Mouse (Mus musculus): Measurements from ENCODE around the gene Dpp8.

Dpp8 gene

DNA sequence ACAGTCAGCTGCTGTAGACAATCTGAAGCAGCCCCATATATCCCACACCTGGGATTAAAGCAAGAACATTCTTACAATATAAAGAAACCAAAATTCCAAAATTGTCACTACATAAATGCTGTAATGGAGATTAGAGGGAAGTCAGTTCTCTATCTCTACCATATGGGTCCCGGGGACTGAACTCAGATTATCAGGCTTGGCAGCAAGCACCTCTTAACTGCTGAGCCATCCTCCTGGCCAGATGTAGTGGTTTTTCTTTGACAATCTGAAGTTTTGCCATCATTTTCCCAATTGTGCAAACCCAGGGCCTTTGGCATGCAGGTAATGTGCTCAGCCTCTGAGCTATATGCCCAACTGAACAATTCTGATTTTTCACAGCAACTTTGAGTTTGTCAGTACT is 53.1 kb downstream of the Dpp8 start:
- no peak for DNase-seq (ENCODE audit: low spot score in 2 of 2)

DNA sequence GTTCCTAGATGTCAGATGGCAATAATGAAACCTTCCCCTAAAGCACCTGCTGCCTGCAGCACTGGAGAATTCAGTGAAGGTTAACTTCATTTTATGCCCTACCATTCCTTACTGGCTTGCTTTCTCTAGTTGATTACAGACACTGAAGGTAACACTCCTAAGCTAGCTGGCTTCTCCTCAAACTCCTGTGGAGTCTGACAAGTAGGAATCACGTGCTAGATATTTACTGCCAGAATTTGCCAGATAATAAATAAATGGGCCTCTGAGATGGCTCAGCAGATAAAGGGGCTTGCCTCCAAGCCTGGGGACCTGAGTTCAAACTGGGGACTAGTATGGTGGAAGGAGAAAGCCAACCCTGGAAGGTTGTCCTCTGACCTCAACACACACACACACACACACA is 54.6 kb downstream of the Dpp8 start:
- DNase-seq (ENCODE audit: low spot score in 2 of 2): no peak

DNA sequence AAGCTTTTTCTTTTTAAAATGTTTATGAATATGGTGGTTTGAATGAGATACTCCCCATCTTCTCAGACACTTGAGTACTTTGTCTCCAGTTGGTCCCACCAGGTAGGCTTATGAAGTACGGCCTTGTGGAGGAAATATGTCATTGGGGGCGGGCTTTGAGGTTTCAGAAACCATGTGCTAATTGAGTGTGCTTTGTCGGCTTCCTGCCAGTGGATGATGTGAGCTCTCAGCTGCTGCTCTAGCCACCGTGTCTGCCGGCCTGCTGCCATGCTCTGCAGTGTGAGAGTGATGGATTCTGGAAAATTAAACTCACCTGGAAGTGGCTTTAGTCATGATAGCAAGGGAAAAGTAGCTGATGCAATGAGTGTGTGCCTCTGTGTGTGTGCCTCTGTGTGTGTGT is 55.3 kb downstream of the Dpp8 start:
- no peak for DNase-seq (ENCODE audit: low spot score in 2 of 2)

DNA sequence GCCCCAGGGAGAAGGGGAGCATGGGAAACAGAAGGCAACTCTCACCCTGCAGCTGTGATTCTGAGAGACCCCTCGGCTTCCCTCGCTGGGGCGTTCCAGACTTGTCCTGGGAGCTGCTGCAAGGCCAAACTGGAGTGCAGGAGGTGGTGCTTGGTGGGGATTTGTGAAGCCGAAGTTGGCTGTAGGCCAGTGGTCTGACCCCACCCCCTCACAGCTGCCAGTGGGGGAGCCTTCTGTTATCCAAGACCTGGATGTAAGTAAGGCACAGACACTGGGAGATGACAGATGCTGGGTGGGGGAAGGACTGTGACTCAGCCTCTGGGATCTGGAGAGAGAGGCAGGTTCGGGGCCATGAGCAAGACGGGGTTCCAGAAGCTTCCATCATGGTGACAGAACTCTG is 62.0 kb downstream of the Dpp8 start:
- peak; percentile 82 to 84 for DNase-seq (ENCODE audit: low spot score in 2 of 2)

DNA sequence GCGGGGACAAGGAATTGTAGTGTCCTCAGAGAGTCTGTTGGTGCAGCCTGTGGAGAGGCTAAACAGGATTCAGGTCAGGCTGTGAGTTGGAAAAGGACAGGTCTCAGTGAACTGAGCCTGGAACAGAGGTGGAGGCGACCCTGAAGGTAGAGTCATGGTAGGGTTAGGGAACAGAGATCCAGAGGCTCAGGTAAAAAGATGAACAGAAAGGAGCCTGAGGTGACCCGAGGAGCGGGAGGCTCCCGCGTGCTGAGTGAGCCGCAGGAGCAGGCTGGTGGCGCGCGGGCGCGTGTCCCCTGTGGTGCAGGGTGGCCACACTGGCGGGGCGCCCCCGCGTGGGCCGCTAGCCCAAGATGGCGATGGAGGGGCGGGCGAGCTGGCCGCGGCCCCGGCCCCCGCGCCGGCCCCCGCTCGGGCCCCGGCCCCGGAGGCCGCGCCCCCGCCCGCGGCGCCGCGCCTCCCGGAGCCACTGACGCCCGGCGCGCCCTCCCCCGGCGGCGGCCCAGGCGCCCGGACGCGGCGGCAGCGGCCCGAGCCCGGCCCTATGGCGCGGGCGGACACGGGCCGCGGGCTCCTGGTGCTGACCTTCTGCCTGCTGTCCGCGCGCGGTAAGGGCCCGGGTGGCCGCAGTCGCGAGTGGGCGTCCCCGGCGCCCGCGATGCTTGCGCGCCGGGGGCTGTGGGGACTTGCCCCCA is 68.9 kb downstream of the Dpp8 start, which contains the start of gene Igdcc4:
Gene Igdcc4, plus strand, starts transcription at position 496 of the 695 bp plus-strand sequence.
- peak in 1 of 2 experiments; percentile 33 for DNase-seq (ENCODE audit: low spot score in 2 of 2)

DNA sequence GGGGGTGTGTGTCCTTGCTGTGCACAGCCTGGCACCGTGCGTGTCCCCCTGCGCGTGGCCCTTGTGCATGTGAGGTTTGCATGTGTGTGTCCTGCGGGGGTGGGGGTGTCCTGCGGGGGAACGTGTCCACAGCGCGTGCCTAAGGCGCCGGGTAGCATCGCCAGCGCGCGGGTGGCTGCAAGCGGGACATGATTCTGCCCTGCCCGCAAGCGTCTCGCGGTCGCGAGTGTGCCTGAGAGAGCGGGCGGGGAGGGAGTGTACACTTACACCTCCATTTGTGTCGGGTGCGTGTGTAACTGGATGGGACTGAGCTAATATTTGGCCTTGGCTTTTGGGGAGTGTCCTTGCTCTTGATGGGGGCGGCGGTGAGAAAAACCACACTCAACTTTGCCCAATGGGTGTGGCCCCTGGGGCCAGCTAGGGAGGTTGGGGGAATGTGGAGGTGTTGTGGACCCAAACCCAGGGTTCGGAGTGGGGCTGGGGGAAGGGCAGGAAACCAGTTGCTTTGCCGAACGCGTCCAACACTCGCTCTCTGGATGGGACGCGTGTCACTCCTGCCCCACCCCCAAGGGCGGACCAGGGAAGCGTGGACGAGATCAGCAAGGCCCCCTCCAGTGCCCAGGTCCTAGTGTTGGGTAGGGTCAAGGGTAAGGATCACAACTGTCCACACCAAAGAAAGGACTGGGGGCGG is 69.6 kb downstream of the Dpp8 start:
- DNase-seq (ENCODE audit: low spot score in 2 of 2): peak; percentile 63 to 71

DNA sequence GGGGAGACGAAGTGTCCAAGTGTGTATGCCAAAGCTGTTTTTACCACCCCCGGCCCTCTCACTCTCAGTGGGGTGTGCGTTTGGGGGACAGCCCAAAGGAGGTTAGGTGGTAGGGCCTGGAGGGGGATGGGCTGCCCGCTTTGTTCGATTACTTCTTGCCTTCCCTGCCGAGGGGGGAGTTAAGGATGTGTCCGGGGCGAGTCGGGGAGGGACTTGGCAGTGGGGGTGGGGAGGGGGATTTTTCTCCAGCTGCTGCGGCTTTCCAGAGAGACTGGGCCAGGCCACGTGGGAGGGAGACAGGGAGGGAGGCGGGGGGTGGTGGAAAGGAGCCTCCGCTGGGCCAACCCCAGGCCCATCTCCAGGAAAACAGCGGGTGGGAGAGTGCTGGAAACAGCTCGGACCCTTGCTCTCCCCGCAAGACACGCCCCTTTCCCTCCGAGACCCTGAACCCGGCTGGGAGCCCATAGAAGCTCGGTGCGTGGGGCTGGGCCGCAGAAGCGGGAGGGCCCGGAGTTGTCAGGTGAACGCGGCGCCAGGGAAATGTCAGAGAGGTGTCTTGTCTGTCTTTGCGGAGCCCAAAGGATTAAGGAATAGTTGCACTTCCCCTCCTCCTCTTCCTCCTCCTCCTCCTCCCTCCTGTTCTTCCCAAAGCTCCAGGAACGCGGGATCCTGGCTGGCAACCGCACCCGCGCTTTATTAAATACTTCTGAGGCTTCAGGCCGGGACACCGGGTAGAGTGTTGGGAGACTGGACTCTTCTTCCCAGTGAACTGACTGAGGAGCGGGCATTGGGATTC is 70.4 kb downstream of the Dpp8 start:
- peak in 1 of 2 experiments; percentile 60 for DNase-seq (ENCODE audit: low spot score in 2 of 2)

DNA sequence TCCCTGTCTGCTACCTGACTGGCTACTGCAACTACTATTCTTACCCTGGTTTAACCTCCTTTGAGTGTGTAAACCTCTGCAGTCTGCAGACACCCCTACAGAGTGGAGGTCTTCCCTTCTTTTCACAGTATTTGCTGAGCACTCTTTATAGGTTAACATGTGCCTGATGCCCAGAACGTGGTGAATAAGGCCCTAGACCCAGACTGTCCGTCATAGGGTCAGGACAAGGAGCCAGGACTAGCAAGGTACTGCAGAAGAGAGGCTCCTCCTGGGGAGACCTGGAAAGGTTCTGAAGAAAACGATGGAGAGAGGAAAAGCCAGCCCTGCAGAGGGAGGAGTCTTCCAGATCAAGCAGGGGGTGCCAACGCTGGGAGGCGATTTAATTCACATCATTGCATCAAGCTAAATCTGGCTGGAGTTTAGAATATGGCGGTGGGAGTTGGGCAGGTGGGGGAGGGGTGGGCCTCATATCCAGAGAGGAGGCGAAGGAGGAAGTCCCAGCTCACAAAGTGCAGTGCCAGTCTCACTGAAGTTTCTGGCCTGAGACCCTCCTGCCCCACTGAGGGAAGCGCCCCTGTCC is 71.0 kb downstream of the Dpp8 start:
- DNase-seq (ENCODE audit: low spot score in 2 of 2): no peak

DNA sequence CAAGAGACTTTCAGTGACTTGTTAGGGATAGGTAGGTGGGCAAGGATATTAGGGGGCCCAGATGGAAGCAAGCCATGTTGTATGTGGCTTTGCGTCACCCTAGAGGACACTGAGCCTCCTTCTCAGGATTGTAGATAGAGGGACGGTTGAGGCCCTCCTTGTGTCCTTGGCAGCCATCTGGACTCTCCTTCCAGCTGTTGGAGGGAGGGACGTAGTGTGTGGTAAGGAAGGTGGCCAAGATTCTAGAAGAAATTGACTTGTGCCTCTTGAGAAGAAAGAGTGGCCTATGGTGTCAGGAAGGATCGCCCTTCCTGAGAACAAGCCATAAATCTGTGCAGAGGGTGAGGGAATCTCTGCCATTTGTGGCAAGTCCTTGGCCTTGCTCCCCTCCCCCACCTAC is 74.6 kb downstream of the Dpp8 start:
- DNase-seq (ENCODE audit: low spot score in 2 of 2): no peak

DNA sequence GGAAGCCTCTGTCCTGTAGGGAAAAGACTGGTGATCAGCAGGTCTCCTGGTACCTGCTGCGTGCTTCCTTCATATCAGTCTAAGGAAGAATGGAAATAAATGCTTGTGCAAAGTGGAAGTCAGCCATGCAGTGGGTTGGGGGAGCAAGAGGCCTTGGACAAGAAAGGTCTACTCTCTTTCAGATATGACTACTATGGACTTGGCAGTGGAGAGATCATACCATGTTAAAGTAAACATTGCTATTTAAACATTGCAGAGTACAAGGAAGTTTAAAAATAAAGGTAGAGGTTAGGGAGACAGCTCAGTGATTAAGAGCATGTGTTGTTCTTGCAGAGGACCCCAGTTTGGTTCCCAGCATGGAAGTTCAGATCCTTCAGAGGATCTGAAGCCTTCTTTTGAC is 75.7 kb downstream of the Dpp8 start:
- DNase-seq (ENCODE audit: low spot score in 2 of 2): no peak

DNA sequence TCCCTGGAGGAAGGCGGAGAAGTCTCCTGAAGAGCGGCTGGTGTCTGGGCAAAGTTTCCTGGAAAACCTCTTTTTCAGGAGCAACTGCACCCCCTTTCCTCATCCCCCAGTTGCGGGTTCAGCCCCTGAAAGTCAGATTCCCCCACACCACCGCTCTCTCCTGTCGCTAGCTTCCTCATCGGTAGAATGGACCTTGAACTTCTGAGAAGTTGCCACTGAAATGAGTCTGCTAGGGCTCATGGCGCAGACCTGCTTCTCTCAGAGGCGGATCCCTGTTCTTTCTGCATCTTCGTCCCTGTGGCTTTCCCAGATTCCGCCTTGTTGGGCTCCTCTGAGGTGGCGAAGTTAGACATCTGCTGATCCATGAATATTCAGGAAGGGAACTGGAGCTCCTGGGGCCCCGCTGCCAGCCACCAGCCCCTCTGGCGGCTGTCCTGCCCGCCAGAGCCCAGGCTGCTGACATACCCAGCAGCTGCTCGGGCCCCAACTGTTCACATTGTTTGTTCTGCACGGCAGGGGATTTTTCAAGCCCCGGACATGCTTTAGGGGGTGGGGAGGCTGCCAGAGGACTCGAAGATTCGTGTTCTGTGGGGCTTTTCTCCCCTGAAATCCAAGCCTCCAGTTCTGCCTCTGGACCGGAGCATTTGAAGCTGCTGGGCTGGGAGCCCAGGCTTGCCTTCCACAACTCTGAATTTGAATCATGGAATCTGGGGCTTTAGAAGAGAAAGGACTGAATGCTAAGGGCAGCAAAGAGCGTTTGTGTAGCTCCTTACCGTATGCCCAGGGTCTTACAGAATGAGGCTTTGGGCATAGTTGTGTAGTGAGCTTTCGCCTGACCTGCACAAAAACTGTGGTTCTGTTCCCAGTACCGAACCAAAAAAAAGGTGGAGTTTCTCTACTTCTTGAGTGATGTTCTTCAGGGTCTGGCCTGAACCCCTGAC is 77.2 kb downstream of the Dpp8 start:
- DNase-seq (ENCODE audit: low spot score in 2 of 2): no peak

DNA sequence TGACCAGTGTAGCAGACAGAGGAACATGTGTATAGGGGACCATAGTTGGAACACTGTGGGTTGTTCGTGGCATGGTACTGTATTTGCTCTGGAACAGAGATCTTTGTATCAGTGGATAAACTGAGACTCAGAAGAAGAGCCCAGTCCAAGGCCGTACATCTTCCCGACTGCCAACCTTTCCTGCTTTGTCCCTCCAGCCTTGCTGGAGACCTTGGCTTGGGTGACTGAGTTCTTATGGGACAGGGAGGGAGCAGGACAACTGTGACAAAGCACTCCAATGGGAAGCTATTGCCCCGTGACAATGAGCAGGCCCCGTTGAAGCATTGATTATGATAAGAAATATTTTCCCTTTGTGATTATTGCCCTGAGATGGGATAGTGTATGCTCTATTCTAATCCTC is 79.5 kb downstream of the Dpp8 start:
- DNase-seq (ENCODE audit: low spot score in 2 of 2): no peak

DNA sequence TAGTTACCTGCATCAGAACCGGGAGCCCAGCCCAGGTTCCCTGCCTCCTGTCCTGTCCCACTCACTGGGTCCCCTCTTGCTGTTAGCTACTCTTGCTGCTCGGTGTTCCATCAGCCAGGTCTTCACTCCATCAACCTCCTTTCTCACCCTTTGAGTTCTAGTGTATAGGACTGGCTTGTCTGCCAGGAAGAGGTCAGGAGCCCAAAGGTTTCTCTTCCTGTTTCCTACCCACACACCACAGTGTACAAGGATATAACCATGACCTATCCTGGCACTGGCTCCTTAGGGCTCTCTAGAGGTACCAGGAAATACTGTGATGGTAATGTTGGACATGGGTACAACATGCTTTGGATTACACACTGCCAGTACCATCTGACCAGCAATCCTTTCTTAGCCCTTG is 81.5 kb downstream of the Dpp8 start:
- no peak for DNase-seq (ENCODE audit: low spot score in 2 of 2)

DNA sequence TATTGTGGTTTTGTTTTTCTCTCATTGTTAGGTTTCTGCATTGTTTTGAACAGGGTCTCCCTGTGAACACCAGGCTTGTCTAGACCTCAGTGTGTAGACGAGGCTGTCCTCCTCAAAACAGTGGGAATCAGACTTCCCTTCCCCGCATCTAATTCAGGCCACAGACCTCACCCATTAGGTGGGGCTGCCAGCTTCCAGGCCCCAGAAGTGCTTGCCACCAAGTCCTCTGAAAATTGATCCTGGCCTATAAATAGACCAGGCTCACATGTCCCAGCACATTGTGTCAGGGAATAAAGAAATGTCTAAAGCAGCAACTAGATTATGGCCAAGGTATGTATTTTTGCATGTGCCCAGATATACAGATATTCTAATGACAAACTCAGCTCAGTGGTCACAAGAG is 83.7 kb downstream of the Dpp8 start:
- DNase-seq (ENCODE audit: low spot score in 2 of 2): no peak

DNA sequence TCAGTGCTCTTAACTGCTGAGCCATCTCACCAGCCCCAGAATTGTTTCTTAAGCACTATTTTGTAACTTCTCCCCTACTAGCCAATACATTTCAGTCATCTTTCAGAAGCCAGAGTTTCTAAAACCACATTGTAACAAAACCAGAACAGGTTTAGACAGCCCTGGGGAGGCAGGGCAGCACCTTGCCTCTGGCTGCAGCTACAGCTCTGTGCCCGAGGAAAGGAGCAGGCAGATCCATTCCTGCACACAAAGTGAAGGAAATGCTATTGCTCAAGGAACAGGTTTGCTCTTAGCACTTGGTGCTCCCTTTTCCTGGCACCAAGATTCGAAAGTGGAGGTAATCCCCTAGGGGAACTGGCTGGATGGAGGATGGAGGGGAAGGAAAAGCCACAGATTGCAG is 85.3 kb downstream of the Dpp8 start:
- no peak for DNase-seq (ENCODE audit: low spot score in 2 of 2)

DNA sequence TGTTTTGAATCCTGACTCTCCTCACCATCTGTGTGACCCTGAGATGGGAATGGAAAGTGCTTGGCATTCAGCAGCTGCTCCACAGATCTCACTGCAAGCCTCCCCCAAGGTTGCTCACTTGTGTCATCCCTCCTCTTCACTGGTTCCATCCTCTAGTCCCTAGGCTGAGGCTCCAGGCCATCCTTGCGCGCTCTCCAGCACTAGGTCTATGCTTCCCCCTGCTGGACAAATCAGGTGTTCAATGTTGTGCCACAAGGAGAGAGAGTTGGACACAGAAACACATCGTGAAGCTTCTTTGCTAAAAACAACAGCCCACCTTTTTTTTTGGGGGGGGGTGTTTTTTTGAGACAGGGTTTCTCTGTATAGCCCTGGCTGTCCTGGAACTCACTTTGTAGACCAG is 88.7 kb downstream of the Dpp8 start:
- DNase-seq (ENCODE audit: low spot score in 2 of 2): peak; percentile 59 to 78

DNA sequence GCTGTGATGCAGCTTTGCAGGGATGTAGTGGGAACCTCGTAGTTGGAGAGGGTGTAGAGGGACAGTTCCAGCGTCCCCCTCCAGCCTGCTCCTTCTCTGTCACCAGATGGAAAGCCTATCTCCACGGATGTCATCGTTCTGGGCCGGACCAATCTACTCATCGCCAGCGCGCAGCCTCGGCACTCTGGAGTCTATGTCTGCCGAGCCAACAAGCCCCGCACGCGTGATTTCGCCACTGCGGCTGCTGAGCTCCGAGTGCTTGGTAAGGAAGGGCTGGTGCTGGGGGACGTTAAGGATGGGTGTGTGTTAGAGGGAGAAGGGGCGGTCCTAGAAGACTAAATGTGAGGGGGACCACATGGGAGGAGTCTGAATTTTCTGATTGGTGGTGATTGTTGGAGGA is 90.3 kb downstream of the Dpp8 start:
- no peak for DNase-seq (ENCODE audit: low spot score in 2 of 2)

DNA sequence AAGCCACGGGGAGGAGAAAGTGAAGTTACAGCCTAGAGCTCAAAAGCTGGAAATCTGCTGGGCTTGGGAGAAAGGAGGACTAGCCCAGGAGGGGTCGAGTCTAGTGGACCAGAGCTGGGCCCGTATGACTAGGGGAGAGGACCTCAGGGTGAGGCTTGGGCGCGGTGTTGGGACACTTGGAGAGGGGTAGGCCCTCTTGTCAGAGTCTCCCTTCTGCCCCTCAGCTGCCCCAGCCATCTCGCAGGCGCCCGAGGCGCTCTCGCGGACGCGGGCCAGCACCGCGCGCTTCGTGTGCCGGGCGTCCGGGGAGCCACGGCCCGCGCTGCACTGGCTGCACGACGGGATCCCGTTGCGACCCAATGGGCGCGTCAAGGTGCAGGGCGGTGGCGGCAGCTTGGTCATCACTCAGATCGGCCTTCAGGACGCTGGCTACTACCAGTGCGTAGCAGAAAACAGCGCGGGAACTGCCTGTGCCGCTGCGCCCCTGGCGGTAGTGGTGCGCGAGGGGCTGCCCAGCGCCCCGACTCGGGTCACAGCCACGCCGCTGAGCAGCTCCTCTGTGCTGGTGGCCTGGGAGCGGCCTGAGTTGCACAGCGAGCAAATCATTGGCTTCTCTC is 91.4 kb downstream of the Dpp8 start:
- DNase-seq (ENCODE audit: low spot score in 2 of 2): peak in 1 of 2 experiments; percentile 69

DNA sequence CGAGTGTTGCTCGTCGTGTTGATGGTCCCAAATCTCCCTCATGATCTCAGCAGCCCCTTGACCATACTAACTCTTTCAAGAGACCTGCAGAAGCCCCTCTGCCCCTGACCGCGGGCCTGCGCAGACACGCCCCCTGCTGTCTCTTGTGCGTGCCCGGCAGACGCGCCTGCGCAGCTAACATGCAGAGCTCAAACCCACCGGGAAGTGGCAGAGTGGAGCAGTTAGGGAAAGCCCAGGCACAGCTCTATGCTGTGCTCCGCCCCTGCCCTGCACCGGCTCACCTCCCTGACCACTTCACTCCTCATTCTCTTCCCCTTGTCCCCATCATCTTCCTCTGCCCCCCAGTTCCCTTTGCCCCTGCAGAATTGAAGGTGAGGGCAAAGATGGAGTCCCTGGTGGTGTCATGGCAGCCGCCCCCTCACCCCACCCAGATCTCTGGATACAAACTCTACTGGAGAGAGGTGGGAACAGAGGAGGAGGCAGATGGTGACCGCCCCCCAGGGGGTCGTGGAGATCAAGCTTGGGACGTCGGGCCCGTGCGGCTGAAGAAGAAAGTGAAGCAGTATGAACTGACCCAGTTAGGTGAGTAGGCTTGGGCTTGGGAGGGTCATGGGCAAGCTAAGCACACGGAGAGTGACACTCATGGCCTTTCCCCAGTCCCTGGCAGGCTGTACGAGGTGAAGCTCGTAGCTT is 96.1 kb downstream of the Dpp8 start:
- peak in 1 of 2 experiments; percentile 48 for DNase-seq (ENCODE audit: low spot score in 2 of 2)

DNA sequence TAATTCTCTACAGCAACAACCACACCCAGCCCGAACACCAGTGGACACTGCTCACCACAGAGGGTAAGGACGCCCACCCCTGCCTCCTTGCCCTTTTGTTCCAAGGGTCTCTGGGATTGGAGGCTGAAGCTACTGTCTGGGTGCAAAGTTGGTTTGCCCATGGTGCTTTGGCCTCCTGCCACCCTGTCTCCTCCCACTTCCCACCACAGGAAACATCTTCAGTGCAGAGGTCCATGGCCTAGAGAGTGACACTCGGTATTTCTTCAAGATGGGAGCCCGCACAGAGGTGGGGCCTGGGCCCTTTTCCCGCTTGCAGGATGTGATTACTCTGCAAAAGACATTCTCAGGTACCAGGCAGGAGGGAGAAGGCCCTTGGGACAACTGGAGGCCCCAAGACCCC is 99.5 kb downstream of the Dpp8 start:
- no peak for DNase-seq (ENCODE audit: low spot score in 2 of 2)
